Mouse (Mus musculus) small intestine, adult 2 months (tissue): ENCODE measurements around the gene Cps1.

Experiments used
- CTCF ChIP-seq: fragments of 200-500 bp; IDR thresholded peaks from 2 replicates; pipeline ENCODE4 v1.5.1; 2012; ENCODE audit warnings: low read depth, mild to moderate bottlenecking, control low read depth, inconsistent platforms, low read length, moderate library complexity, mixed read lengths; ENCODE audit not compliant: insufficient replicate concordance, insufficient read length; ENCODE audit errors: extremely low read depth
- POLR2A ChIP-seq: fragments of 200-500 bp; IDR thresholded peaks from 2 replicates; pipeline ENCODE4 v1.6.1; 2012; ENCODE audit warnings: low read depth, mild to moderate bottlenecking, control low read depth, inconsistent platforms, low read length, moderate library complexity

DNA sequence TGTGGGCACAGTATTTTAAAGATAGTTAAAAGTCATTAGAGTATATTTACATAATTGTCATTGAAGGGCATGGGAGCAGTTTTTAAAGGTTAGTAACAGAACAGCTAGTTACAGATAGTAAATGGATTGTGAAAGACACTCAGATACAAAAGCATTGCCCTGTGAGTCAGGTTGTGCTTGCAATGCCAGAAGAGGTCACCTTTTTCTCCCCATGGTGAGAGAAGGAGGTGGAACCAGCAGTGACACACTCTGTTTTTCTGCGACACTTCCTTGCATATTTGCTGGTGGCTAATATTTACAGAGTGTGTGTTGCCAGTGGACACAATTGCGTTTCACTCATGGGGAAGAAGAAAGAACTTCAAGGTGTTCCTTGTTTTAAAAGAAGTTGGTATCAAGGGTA is 2.6 kb downstream of the Cps1 start:
- TF ChIP-seq POLR2A: no peak
- no peak for TF ChIP-seq CTCF
